Mouse (Mus musculus): Measurements from ENCODE around the gene Skap1.

GRCm38 (mm10) chr11:96465426-96466056 is 1.1 kb downstream of the Skap1 start:
- TF ChIP-seq CTCF (IDR thresholded peaks at IDR 0.05) (no peak), POLR2A (IDR thresholded peaks at IDR 0.05; ENCODE audit: insufficient read depth, low read depth, low read length) (no peak)
